Mouse (Mus musculus) embryonic facial prominence, embryonic 10.5 days (tissue): Measurements from ENCODE around the gene 1110008P14Rik. TPM values are rescaled to one million over a fixed set of nuclear protein-coding genes. Genes with fewer than 3 reads are reported as not detected.

Experiments
- DNase-seq: peaks from one replicate; pipeline ENCODE4 v3.0.0-alpha.2; 2017; ENCODE audit warnings: low spot score
- H3K27ac ChIP-seq: fragments of 300-500 bp; sonication (generic); replicated peaks from 2 replicates; pipeline ENCODE4 v1.5.1; 2016; ENCODE audit warnings: mild to moderate bottlenecking
- H3K27me3 ChIP-seq: fragments of 300-500 bp; sonication (generic); replicated peaks from 2 replicates; pipeline ENCODE4 v1.6.1; 2016; ENCODE audit warnings: low read depth, mild to moderate bottlenecking; ENCODE audit not compliant: poor library complexity, severe bottlenecking
- H3K36me3 ChIP-seq: fragments of 300-500 bp; sonication (generic); replicated peaks from 2 replicates; pipeline ENCODE4 v1.6.1; 2016; ENCODE audit warnings: mild to moderate bottlenecking, moderate library complexity
- H3K4me1 ChIP-seq: fragments of 300-500 bp; sonication (generic); 2 replicates; pipeline ENCODE4 v1.6.1; 2016
- H3K4me3 ChIP-seq: fragments of 300-500 bp; sonication (generic); 2 replicates; pipeline ENCODE4 v1.5.1; 2016; ENCODE audit warnings: mild to moderate bottlenecking, moderate library complexity
- H3K9me3 ChIP-seq: fragments of 300-500 bp; sonication (generic); 2 replicates; pipeline ENCODE4 v1.6.1; 2016; ENCODE audit warnings: mild to moderate bottlenecking
- WGBS: fragments of 180-500 bp; shearing (Covaris S2); methylation state at CpG from one replicate; pipeline ENCODE4 v1.1.7; 2016; 5-methylcytosine and 5-hydroxymethylcytosine counted together
- polyA plus RNA-seq: library from polyadenylated mRNA; unstranded; fragments of >200 nt; fragmentation: Nextera tagmentation; extraction: Ambion mirVana; gene quantifications from 2 replicates; pipeline ENCODE4 v1.2.1, GENCODE M21; 2016

The 1110008P14Rik gene
- polyA plus RNA-seq, 1 experiment from 2014 or later, result 39.3 TPM

DNA sequence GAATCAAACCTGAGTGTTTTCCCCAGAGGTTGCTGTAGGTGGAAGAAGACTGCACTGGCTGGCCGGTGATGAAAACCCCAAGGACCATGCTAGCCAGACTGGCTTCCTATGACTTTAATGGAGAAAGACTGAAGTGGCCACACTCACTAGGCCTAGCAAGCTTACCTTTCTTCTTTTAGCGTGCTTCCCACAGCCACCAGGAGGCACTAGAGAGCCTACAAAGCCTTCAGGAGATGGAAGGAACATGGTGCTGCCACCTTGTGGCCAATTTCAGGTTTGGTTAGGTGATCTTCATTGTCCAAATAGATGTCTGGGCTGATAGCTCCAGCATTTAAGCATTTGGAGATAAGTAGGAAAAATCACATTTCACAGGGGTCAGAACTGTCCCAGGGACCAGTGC, 22.9 kb upstream of the 1110008P14Rik start:
- H3K27me3 ChIP-seq, result no peaks in the 10 kb centered on the region
- peaks cover 14% of the 10 kb centered on the region for H3K4me1 ChIP-seq
- H3K36me3 ChIP-seq, result peaks cover 38% of the 10 kb centered on the region
- H3K9me3 ChIP-seq, result no peaks in the 10 kb centered on the region
- H3K27ac ChIP-seq, result no peak overlapping the region
- H3K4me3 ChIP-seq, result no peak overlapping the region
- WGBS, result 13% methylated on average over 2 of the region's 2 CpGs
- DNase-seq, result peak; percentile 92

DNA sequence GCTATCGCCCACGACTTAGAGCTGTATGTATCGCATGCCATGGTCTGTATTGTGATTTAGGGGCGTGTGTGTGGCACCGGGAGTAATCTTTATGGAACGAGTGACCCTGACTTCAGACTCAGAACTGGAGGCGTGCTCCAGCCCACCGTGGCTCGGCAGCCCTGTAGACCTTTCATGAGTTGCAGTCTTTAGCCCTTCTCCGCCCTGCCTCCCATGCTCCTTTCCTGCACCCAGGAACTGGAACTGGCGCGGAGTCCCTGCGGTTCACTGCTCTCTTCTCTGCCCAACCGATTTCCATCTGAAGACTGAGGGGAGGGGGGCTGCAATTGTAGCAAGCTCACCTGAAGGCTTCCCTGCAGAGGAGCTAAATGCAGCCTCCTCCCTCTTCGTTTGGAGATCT, 15.0 kb upstream of the 1110008P14Rik start:
- H3K4me3 ChIP-seq, result peak overlapping the region; percentile 90

DNA sequence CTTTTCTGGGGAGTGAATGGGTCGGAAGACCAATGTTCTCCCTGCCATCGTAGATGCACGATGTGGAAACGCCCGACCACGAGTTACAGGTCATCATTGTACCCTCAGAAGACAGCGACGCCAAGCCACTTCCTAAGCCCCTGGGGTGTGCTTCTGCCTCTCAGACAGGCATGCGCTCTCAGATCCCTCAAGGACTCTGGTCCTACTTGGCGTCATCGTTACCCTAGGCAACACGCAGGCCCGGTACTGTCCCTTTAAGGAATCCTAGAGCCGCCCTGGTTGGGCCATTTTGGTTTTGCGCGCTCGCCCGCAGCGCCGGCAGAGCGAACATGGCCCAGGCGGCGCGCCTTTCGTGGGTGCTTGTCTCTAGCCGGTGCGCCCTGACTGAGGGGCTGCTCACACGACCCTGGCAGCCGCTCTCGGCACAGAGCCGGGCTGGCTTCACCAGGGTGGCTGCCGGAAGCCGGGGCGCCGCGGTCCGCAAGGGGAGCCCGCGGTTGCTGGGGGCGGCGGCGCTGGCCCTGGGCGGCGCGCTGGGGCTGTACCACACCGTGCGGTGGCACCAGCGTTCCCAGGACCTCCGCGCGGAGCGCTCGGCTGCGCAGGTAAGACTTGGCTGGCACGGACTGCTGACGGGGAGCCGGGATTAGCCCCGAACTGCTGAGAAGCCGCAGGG, 14.3 kb upstream of the 1110008P14Rik start:
- peaks cover 29% of the 10 kb centered on the region for H3K36me3 ChIP-seq
- no peaks in the 10 kb centered on the region for H3K9me3 ChIP-seq
- peak; percentile 93 for DNase-seq
- no peaks in the 10 kb centered on the region for H3K27me3 ChIP-seq
- H3K27ac ChIP-seq, result peak overlapping the region; percentile 89
- WGBS, result under 1% methylated on average over 59 of the region's 59 CpGs
- peak overlapping the region; percentile 90 for H3K4me3 ChIP-seq
- H3K4me1 ChIP-seq, result peaks cover 28% of the 10 kb centered on the region

More for the DNA sequence above, 15.0 kb upstream of the 1110008P14Rik start:
- H3K27ac ChIP-seq, result peak overlapping the region; percentile 89
- H3K4me1 ChIP-seq, result peaks cover 26% of the 10 kb centered on the region
- WGBS, result under 1% methylated on average over 15 of the region's 15 CpGs
- H3K36me3 ChIP-seq, result peaks cover 35% of the 10 kb centered on the region
- H3K27me3 ChIP-seq, result no peaks in the 10 kb centered on the region
- no peak for DNase-seq
- no peaks in the 10 kb centered on the region for H3K9me3 ChIP-seq

DNA sequence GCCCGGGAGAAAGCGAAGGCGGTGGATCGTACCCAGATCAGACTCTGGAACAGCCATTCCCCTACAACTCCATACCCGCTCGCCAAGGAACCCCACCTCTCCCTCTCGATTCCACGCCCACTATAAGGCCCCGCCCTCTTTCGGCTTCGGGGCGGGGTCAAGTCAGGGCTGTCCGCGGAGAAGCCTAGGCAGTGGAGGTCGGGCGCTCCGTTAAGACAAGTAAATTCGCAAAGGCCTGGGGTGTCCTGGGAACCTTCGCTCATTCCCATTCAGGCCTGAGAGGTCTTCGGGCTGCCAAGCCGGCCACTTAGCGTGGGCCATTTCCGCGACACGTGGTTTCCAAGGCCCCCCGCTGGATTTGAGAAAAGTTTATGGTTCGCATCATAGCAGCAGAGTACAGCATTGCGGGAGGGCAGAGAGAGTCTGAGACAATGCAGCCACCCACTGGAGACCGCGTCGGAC, 13.8 kb upstream of the 1110008P14Rik start, which contains the start of gene Ptges2:
Gene Ptges2 (plus strand): TSS at position 413 of the 462 bp plus-strand sequence.
- under 1% methylated on average over 31 of the region's 31 CpGs for WGBS
- peak within 1 kb of the TSS; percentile 90 for H3K4me3 ChIP-seq
- no peaks in the 10 kb centered on the region for H3K9me3 ChIP-seq
- peak within 1 kb of the TSS; percentile 89 for H3K27ac ChIP-seq
- peaks cover 34% of the 10 kb centered on the region for H3K4me1 ChIP-seq
- no peaks in the 10 kb centered on the region for H3K27me3 ChIP-seq
- peaks cover 24% of the 10 kb centered on the region for H3K36me3 ChIP-seq
- DNase-seq, result peak; percentile 90

DNA sequence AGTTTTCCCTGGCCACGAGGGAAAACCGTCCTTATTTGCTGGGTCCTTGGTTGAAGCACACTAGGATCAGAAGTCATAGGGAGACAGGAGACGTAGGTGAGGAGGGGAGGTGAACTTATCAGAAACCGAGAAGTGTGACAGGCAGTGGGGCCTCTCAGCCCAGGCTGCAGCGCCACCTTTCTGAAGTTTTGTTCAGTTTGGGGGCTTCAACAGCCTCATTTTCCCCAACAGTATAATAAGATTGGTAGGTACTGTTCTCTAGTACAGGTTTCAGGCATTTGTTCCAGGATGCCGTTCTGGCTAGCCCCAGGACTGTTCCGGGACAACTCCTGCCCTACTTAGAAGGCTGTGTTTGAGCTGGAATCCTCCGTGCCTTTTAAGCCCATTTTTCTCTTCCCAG, 13.2 kb upstream of the 1110008P14Rik start:
- peak overlapping the region; percentile 90 for H3K4me3 ChIP-seq
- peaks cover 34% of the 10 kb centered on the region for H3K4me1 ChIP-seq
- H3K27ac ChIP-seq, result peak overlapping the region; percentile 89
- H3K9me3 ChIP-seq, result no peaks in the 10 kb centered on the region
- DNase-seq, result peak; percentile 49
- peaks cover 18% of the 10 kb centered on the region for H3K36me3 ChIP-seq
- H3K27me3 ChIP-seq, result no peaks in the 10 kb centered on the region
- 4% methylated on average over 8 of the region's 8 CpGs for WGBS

DNA sequence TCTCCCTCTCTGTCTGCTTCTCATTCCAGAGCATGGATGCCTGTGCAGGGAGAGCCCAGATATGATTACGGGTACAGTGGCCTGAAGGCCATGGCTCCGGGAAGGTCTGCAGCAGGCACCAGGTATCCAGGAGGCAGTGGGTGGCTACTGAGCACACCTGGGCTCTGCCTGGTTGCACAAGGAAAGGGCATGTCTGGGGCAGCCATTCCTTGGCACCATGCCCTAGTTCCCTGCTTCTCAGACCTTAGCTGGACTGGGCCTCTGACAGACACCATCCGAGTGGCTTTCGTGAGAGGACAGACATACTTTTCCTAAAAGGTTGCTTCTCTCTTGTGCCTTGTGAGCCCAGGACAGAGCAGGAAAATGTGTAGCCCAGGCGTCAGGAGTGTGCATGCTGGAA, 10.3 kb upstream of the 1110008P14Rik start:
- H3K9me3 ChIP-seq, result no peaks in the 10 kb centered on the region
- H3K4me1 ChIP-seq, result peaks cover 36% of the 10 kb centered on the region
- WGBS, result 88% methylated on average over 5 of the region's 5 CpGs
- H3K36me3 ChIP-seq, result no peaks in the 10 kb centered on the region
- H3K27me3 ChIP-seq, result no peaks in the 10 kb centered on the region
- no peak overlapping the region for H3K4me3 ChIP-seq
- H3K27ac ChIP-seq, result no peak overlapping the region
- DNase-seq, result no peak

DNA sequence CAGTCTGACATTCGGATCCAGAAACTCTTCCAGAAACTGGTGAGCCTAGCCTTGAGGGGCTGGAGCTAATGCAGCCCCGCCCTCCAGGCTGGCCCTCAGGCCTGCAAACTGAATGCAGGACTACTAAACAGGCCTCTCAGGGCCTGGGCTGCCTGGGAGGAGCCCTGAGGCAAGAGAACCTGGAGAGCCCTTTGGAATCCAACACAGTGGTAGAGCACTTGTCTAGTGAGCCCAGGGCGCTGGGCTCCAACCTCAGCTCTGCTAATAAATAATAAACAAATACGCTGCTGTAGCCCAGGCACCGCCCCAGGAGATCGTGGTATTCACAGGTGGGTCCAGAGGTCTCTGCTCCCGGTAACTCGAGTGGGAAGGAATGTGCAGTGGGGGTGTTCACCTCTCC, 9.1 kb upstream of the 1110008P14Rik start:
- Histone ChIP-seq H3K4me3 (no peak overlapping the region), H3K9me3 (no peaks in the 10 kb centered on the region), H3K27me3 (no peaks in the 10 kb centered on the region), H3K4me1 (peaks cover 35% of the 10 kb centered on the region), H3K27ac (0 out of 2 replicates have a peak overlapping the region, but pooled peaks have one; percentile 3), H3K36me3 (no peaks in the 10 kb centered on the region)
- 68% methylated on average over 8 of the region's 8 CpGs for WGBS
- DNase-seq, result no peak

DNA sequence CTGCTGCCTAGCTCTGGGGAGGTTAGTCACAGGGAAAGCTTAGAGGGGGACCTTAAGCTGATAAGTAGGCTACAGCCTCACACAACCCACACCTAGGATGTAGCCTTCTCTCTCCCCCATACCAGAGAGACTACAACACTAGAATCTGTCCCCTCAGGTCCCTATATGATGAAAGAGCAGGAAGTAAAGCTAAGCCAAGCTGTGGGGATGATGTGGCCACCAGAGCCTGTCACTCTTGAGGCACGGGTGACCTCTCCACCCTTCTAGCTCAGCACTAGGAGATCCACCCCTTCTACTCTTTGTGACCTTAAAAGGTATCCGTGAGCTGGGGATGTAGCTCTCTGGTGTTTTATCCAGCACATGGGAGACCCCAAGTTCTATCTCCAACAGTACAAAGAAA, 7.4 kb upstream of the 1110008P14Rik start:
- Histone ChIP-seq H3K9me3 (no peaks in the 10 kb centered on the region), H3K4me3 (no peak overlapping the region), H3K4me1 (peaks cover 28% of the 10 kb centered on the region), H3K27me3 (0 out of 2 replicates have a peak, but pooled peaks cover 11% of the 10 kb centered on the region), H3K36me3 (no peaks in the 10 kb centered on the region), H3K27ac (peak overlapping the region; percentile 40)
- 86% methylated on average over 2 of the region's 2 CpGs for WGBS
- DNase-seq, result no peak

DNA sequence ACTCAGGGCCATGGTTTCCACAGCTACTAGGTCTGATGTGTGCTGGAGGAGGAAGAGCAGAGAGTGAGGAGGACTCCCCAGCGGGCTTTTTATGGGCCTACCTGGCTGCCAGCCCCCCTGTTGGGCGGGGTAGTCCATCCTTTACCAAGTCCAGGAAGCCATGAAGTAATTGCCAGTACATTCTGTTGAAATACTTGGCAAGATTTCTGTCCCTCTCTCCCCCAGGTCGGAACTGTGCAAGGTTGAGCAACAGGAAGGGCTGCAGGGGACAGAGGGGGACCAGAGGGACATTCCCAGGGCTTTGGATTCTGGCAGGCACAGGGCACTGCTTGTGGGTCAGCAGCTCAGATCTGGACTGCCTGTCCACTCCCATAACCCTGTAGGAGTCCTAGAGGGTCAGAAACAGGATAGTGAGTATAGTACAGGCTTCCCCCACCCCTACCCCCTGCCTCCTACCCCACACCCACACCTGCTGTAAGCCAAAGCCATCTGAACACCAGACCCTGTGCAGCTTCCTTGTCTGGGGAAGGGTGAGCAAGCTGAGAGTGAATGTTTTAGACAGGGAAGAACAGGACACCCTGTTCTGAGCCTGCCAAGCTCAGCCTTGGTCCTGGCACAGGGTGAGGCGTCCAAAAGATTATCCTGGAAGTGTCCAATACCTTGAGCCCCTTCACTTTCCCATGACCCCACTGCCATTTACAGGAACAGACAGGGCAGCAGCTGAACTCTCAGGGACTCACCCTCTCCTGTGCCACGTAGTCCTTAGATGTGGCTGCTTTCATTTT, 6.2 kb upstream of the 1110008P14Rik start, which contains the start of gene Lcn2:
Gene Lcn2 (minus strand): TSS at position 547 of the 785 bp plus-strand sequence.
- Histone ChIP-seq H3K9me3 (no peaks in the 10 kb centered on the region), H3K36me3 (no peaks in the 10 kb centered on the region), H3K27ac (peak within 1 kb of the TSS; percentile 40), H3K4me3 (no peak within 1 kb of the TSS), H3K4me1 (peaks cover 28% of the 10 kb centered on the region), H3K27me3 (peaks cover 24% of the 10 kb centered on the region)
- no peak for DNase-seq
- 63% methylated on average over 5 of the region's 5 CpGs for WGBS

DNA sequence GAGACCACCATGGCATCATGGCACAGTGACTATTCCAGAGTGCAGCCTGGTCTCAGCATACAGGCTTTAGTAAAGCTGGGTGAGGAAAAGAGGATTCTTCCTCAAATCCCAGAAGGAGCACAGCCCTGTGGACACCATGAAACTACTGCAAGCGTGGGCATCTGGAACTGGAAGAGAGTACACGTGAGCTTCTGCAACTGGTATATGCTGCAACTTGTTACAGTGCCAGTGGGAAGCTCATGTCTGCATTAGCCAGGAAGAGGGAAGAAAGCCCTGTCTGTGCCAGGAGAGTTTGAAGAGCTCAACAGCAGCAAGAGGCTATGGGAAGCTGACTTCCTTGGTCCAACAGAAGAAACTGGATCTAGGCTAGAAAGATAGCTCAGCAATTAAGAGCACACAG, 951 bp upstream of the 1110008P14Rik start:
- Histone ChIP-seq H3K27ac (no peak overlapping the region), H3K4me1 (peaks cover 25% of the 10 kb centered on the region), H3K4me3 (no peak overlapping the region; the same call in 1 of the 2 replicates), H3K27me3 (peaks cover 43% of the 10 kb centered on the region), H3K36me3 (peaks cover 23% of the 10 kb centered on the region), H3K9me3 (no peaks in the 10 kb centered on the region)
- WGBS, result 92% methylated on average over 2 of the region's 2 CpGs
- DNase-seq, result no peak

DNA sequence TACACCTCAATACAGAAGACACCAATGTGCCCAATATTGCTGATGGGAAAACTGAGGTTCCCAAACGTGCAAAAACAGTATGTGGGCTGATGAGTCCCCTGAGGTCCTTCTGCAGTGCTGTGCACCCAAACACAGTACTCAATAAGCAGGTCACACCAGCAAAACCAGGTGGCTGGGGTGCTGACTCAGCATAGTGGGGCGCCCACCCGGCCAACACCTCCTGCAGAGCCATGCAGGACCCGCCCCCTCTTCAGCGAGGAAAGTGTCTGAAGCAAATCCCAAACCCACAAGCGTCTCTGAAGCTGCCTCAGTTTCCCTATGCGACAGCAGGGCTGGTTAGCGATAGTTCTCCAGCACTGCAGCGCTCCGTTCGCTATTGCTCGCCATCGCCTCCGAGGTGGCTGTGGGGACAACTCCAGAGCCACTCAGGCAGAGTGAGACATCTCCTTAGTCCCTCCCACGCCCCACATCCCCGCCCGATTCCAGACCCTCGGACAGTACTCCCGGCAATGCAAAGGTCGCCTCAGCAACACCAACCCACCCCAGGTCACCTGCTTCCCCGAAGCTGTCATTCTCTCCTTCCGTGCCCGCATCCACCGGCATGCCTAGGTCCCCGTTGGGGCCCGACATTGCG, 480 bp downstream of the 1110008P14Rik start:
- WGBS, result 1% methylated on average over 27 of the region's 27 CpGs
- peaks cover 20% of the 10 kb centered on the region for H3K4me1 ChIP-seq
- no peak for DNase-seq
- H3K36me3 ChIP-seq, result peaks cover 37% of the 10 kb centered on the region
- peak overlapping the region; percentile 42 for H3K27ac ChIP-seq
- H3K9me3 ChIP-seq, result no peaks in the 10 kb centered on the region
- peaks cover 43% of the 10 kb centered on the region for H3K27me3 ChIP-seq
- H3K4me3 ChIP-seq, result peak overlapping the region; percentile 71

DNA sequence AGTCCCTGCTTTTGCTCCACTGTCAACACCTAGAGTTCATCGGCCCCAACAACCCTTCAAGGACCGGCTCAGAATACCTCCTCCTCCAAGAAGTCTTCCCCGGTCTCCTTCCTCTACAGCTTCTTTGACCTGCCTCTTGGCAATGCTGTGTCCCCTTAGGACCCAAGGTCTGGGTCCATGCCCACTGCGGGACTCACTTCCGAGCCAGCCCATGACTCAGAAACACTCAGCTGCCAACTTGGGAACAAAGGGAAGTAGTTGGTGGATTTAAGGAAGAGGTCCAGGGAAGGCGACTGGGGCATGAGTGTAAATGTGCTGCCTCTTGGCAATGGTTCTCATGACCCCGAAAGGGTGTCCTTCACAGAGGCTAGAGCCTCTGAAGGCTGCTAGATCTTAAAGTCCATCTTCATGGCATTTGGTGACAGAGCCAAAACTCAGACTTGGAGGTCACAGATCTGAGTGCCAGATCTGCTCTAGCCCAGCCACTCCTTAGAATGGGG, 1.7 kb downstream of the 1110008P14Rik start:
- Histone ChIP-seq H3K4me1 (peaks cover 16% of the 10 kb centered on the region), H3K4me3 (no peak overlapping the region), H3K27ac (no peak overlapping the region), H3K9me3 (no peaks in the 10 kb centered on the region), H3K27me3 (peaks cover 37% of the 10 kb centered on the region), H3K36me3 (peaks cover 49% of the 10 kb centered on the region)
- WGBS, result 94% methylated on average over 7 of the region's 7 CpGs
- no peak for DNase-seq
